Mouse (Mus musculus) G1E (cell line): ENCODE results near the gene Rprd1b.

ENCODE experiments used
- CTCF ChIP-seq: IDR thresholded peaks from 2 replicates; pipeline ENCODE4 v1.5.1; 2012; ENCODE audit warnings: low read depth, low read length, inconsistent platforms, mixed read lengths
- GATA1 ChIP-seq: IDR thresholded peaks from 2 replicates; pipeline ENCODE4 v1.6.1; 2012; ENCODE audit warnings: borderline replicate concordance, low read length, inconsistent platforms, mixed read lengths

- TF ChIP-seq CTCF: no peak
- no peak for TF ChIP-seq GATA1
Measured at GRCm38 (mm10) chr2:158168741-158169211, 140.5 kb downstream of the Rprd1b start.
